Mouse (Mus musculus) brain, adult 2 months (tissue): ENCODE data around the gene Rpn2.

Source experiments
- DNase-seq: peaks from one replicate; pipeline ENCODE4 v3.0.0; 2011; ENCODE audit warnings: low read depth, low spot score

Gene Rpn2

GRCm38 (mm10) chr2:157309611-157310010 is 30.8 kb downstream of the Rpn2 start:
- no peak for DNase-seq

DNA sequence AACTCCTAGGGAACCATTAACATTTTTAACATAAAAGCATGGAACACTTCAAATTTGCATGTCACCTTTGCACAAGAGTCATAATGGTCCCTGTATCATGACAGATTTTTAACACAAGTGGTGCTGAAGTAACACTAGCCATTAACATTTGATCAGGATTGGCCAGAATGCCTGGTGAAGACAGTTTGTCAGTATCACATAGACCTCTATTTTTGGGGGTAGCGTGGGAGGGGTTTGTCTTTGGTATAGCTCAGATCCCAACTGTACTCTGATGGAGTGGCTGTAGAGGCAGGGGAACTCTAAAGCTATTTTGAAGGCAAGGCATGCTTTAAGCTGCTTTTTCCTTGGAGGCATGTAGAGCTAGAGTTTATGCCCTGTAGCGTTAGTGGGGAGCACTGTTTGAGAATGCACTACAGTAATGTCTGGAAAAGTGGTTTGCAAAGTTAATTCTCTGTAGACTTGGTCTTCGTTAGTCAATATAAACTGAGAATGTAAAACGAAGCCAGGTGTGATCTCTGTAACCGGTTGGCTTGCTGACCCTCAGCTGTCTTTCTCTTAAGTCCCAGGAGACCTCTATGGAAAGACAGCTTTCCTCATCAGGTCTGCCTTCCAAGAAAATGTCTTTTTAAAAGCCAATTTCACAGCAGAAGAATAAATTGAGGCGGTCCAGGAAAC is 32.3 kb downstream of the Rpn2 start:
- no peak for DNase-seq

DNA sequence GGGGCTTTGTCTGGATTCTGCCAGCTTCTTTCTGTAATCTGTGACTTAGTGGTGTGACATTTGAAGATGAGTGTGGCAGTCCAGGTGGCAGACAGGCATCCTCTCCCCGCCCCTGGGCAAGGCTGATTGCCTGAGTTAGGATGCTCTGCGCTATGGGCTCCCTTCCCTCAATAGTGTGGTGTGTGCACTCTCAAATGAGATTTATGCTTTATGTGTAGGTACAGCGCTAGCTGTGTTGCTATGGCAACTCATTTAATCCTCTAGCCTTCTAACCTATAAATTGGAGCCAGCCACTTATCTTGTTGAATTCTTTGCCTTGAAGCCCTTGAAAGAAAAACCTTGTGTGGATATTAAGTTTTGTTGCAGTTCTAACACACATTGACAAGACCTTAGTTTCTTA is 34.9 kb downstream of the Rpn2 start:
- peak; percentile 47 for DNase-seq

DNA sequence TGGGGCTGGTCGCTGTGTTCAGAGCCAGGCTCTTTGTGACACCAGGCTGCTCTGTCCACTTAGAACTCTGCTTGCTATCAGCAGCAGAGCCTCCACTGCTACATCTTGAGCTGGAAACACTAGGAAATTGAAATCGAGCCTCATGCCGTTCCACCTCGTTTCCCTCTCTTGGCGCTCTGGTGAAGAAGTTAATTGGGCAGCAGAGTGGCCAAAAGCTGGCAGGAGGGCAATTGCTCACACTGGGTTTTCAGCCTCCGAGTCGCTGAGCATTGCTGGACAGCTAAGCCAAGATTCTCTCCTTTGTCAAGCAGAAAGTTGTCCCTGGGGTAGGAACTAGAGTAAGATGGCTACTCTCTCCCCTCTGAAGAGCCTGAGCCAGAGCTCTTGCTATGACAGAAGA is 35.5 kb downstream of the Rpn2 start:
- DNase-seq, result peak; percentile 50

GRCm38 (mm10) chr2:157315486-157315885 is 36.7 kb downstream of the Rpn2 start:
- DNase-seq, result no peak

- no peak for DNase-seq
These were observed 37.6 kb downstream of the Rpn2 start for GRCm38 (mm10) chr2:157316358-157316933.

GRCm38 (mm10) chr2:157317220-157317619 is 38.4 kb downstream of the Rpn2 start:
- no peak for DNase-seq

DNA sequence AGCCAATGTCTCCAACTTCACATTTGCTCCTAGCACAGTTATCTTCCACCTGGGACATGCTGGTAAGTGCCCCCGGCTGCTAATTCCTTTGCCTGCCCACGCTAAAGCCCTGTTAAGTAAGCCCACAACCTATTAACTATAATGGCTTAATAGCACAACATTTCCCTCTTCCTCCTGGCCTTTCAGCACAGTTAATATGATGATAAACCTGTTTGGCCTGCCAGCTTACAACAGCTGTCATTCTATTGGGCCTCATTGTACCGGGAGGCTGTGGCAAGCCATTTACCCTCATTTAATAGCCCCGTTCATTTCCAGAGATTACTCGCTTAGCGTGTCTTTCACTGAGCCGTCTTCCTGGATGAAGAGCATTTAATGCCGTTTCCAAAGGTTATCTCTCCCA is 41.3 kb downstream of the Rpn2 start:
- no peak for DNase-seq

- no peak for DNase-seq
These were observed 42.1 kb downstream of the Rpn2 start for GRCm38 (mm10) chr2:157320886-157321285.

- no peak for DNase-seq
These were observed 43.4 kb downstream of the Rpn2 start for GRCm38 (mm10) chr2:157322029-157322766.

GRCm38 (mm10) chr2:157325238-157325637 is 46.4 kb downstream of the Rpn2 start:
- DNase-seq, result no peak

GRCm38 (mm10) chr2:157328106-157328505 is 49.3 kb downstream of the Rpn2 start:
- DNase-seq, result no peak

GRCm38 (mm10) chr2:157328570-157328969 is 49.8 kb downstream of the Rpn2 start:
- DNase-seq, result no peak

GRCm38 (mm10) chr2:157332059-157332458 is 53.2 kb downstream of the Rpn2 start:
- DNase-seq, result no peak

- peak; percentile 92 for DNase-seq
These were observed 59.8 kb downstream of the Rpn2 start for GRCm38 (mm10) chr2:157338663-157339062.

GRCm38 (mm10) chr2:157339532-157339931 is 60.7 kb downstream of the Rpn2 start:
- DNase-seq, result no peak

DNA sequence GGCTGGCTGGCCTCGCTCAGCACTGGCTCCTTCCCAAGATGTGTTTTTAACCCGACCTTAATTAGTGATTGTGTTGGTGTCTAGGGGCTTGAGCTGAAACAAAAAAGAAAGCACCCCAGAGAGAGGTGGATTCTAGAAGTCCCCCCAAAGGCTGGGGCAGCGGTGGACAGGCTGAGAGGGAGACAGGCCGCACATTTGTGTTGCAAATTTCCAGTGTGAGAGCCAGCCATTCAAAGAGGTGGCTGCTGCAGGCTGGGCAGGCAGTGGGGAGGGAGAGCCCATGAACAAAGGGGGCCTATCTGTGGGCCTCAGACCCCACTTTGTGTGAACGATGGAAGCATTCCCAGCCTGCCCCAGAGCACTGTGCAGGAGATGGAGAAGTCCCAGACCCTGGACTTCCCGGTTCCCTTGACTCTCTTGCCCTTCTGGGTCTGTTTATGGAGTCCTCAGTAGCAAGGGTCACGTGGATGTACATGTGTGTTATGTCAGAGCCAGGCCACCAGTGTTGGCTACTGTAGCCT is 61.5 kb downstream of the Rpn2 start:
- peak; percentile 88 for DNase-seq

DNA sequence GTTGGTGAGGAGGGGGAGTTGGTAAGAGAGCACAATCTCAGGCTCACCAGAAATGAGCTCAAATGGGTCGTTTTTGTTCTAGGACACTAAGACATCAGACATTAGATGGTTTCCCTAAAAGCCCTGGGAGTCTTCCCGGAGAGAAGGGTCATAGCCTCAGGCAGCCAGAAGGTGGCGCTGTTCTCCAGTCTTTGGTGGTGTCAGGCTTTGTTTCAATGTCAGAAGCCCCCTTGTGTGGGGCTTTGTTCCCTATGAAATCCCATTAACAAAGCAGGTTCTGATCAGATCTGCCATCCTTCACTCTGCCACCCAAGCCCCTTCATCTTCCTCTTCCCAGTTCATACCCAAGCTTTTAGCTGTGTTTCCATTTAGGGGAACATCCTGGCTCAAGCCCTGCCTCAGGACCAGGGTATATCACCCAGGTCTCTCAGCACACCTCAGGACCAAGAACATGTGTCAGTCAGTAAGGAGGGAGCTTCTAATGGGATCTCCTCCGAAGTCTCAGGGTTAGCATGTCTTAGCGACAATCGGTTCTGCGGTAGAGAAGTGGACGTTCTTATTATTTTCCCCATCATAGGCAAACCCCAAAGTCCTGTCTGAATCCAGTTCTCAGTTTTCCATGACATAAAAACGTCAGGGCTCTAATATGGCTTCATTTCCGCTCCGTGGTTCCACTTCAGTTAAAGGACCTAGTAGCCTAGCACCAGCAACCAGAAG is 62.9 kb downstream of the Rpn2 start:
- peak; percentile 81 for DNase-seq

DNA sequence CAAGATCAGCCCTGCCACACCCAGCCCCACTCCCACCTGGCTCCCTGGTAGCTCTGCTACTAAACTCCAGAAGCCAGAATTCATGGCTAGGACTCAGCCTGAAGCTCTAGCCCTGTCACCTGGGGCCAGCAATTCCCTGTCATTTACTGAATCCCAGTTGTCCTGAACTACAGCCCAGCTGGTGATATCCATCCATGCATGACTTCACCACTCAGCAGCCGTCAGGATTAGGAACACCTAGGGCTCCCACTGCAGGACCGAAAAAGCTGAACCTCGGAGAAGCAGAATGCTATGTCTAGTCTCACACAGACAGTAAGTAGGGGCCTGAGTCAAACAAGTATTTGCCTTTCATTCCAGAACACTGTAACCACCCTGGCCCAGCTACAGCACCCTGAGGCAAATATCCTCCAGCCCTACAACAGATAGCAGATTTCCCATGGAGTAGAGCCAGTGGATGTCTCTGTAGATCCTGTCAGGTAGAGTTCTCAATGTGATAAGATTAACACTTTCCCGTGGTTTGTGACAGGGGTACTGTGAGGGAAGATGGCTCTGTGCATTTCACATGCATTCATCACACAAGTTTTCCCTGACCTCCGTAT is 63.6 kb downstream of the Rpn2 start:
- DNase-seq, result no peak

- DNase-seq, result no peak
These were observed 64.5 kb downstream of the Rpn2 start for GRCm38 (mm10) chr2:157343337-157343736.

GRCm38 (mm10) chr2:157347361-157348159 is 68.7 kb downstream of the Rpn2 start, which contains the start of gene Ghrh:
Ghrh (minus strand) TSS chr2:157347506.
- DNase-seq, result peak; percentile 84
